Mouse (Mus musculus): ENCODE results near the gene Slc27a2.

DNA sequence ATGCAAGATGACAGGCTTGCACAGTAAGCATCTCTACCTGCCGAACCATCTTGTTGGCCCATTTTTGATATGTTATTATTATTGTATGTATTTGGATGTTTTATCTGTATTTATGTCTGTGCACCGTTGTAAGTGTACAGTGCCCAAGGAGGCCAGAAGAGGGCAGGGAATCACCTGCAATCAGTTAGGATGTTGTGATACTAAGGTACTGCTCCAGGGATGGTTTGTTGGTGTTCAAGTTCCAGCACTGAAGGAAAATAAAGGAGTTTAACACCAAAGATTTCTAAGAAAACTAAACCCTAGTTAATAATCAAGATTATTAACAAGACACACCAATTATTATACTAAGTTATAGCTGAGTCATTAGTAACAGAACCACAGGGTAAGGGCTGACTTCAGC is 81.0 kb downstream of the Slc27a2 start:
- no peak for TF ChIP-seq CTCF (IDR thresholded peaks at IDR 0.05; ENCODE audit: borderline replicate concordance, insufficient read depth, low read depth, low read length)
- TF ChIP-seq POLR2A (IDR thresholded peaks at IDR 0.05; ENCODE audit: borderline replicate concordance, insufficient read depth, low read length): no peak
